Mouse (Mus musculus): Measurements from ENCODE around the gene Rpusd3. TPM values are rescaled to one million over a fixed set of nuclear protein-coding genes. Genes with fewer than 3 reads are reported as not detected.

Gene Rpusd3
- total RNA-seq, 2 experiments from 2014 or later, result 10.0 to 12.2 TPM

Small RNA genes within 50 kb of the gene (microRNA-seq; reads per million reads assigned to microRNA genes)
- gene Gm24387, result 0 reads per million in 2 experiments

Other genes starting within 250 kb of the Rpusd3 start
- under 1 TPM; 0.31 to 0.32 TPM for gene Lhfpl4, start 224.0 kb downstream of the Rpusd3 start, total RNA-seq (2021)
- gene Mtmr14, start 181.5 kb downstream of the Rpusd3 start, total RNA-seq (2021), result 10 to 100 TPM; 15.0 to 15.3 TPM
- gene Cpne9, start 137.0 kb downstream of the Rpusd3 start, total RNA-seq (2021), result under 1 TPM; 0.05 to 0.29 TPM
- gene Brpf1, start 112.2 kb downstream of the Rpusd3 start, total RNA-seq (2021), result 10 to 100 TPM; 18.0 to 18.1 TPM
- gene Ogg1, start 92.4 kb downstream of the Rpusd3 start, total RNA-seq (2021), result 1 to 10 TPM; 6.5 to 7.4 TPM
- 10 to 100 TPM; 66.9 to 71.2 TPM for gene Camk1, start 75.4 kb downstream of the Rpusd3 start, total RNA-seq (2021)
- gene Tada3, start 41.5 kb downstream of the Rpusd3 start, total RNA-seq (2021), result 10 to 100 TPM; 19.7 to 22.2 TPM
- 10 to 100 TPM; 78.0 to 99.5 TPM for gene Arpc4, start 41.2 kb downstream of the Rpusd3 start, total RNA-seq (2021)
- 1 to 10 TPM; 1.8 to 2.1 TPM for gene Ttll3, start 30.1 kb downstream of the Rpusd3 start, total RNA-seq (2021)
- gene Cidec, start 16.4 kb upstream of the Rpusd3 start, total RNA-seq (2021), result 10 to 100 TPM in 1 of 2 experiments, 1 to 10 TPM in 1; 4.4 to 17.1 TPM
- 10 to 100 TPM; 24.0 to 24.5 TPM for gene Jagn1, start 23.2 kb upstream of the Rpusd3 start, total RNA-seq (2021)
- gene Il17re, start 39.1 kb upstream of the Rpusd3 start, total RNA-seq (2021), result 1 to 10 TPM; 1.2 to 1.5 TPM
- 1 to 10 TPM; 8.7 to 8.9 TPM for gene Il17rc, start 52.1 kb upstream of the Rpusd3 start, total RNA-seq (2021)
- gene Creld1, start 64.0 kb upstream of the Rpusd3 start, total RNA-seq (2021), result 10 to 100 TPM; 42.1 to 45.2 TPM
- not detected for gene Prrt3, start 82.6 kb upstream of the Rpusd3 start, total RNA-seq (2021)
- 10 to 100 TPM; 56.0 to 61.9 TPM for gene Emc3, start 112.3 kb upstream of the Rpusd3 start, total RNA-seq (2021)
- gene Fancd2, start 112.3 kb upstream of the Rpusd3 start, total RNA-seq (2021), result 1 to 10 TPM; 1.2 TPM
- gene Fancd2os, start 181.4 kb upstream of the Rpusd3 start, total RNA-seq (2021), result not detected
- 10 to 100 TPM; 76.1 to 80.0 TPM for gene Brk1, start 185.4 kb upstream of the Rpusd3 start, total RNA-seq (2021)
- 10 to 100 TPM; 10.0 to 12.0 TPM for gene Vhl, start 204.6 kb upstream of the Rpusd3 start, total RNA-seq (2021)
- 10 to 100 TPM; 12.3 to 14.1 TPM for gene Irak2, start 219.1 kb upstream of the Rpusd3 start, total RNA-seq (2021)

Measured in heart, postnatal 14 days (tissue).